Mouse (Mus musculus) small intestine, adult 2 months (tissue): ENCODE data around the gene Matn4.

Source experiments
- CTCF ChIP-seq: fragments of 200-500 bp; IDR thresholded peaks from 2 replicates; pipeline ENCODE4 v1.5.1; 2012; ENCODE audit warnings: low read depth, mild to moderate bottlenecking, control low read depth, inconsistent platforms, low read length, moderate library complexity, mixed read lengths; ENCODE audit not compliant: insufficient replicate concordance, insufficient read length; ENCODE audit errors: extremely low read depth
- POLR2A ChIP-seq: fragments of 200-500 bp; IDR thresholded peaks from 2 replicates; pipeline ENCODE4 v1.6.1; 2012; ENCODE audit warnings: low read depth, mild to moderate bottlenecking, control low read depth, inconsistent platforms, low read length, moderate library complexity

GRCm38 (mm10) chr2:164396076-164396475 lies 8.9 kb downstream of the Matn4 start:
- TF ChIP-seq CTCF (no peak), POLR2A (no peak)
